Mouse (Mus musculus) midbrain, embryonic 12.5 days (tissue): ENCODE measurements around the gene Srl. TPM values are rescaled to one million over a fixed set of nuclear protein-coding genes. Genes with fewer than 3 reads are reported as not detected.
"Not testable (repeated sequence)": the region's sequence is repeated elsewhere in the genome, so short reads cannot be mapped to it uniquely, and the experiment has no call there.

Experiments used
- ATAC-seq: fragments of 200-750 bp; cut with Nextera tagmentation; 2 replicates; pipeline ENCODE4 v1.8.0; 2017; ENCODE audit warnings: low read depth, moderate TSS enrichment, moderate library complexity; ENCODE audit not compliant: low FRiP score
- H3K27ac ChIP-seq: fragments of 300-500 bp; sonication (generic); replicated peaks from 2 replicates; pipeline ENCODE4 v1.5.1; 2016; ENCODE audit warnings: mild to moderate bottlenecking
- H3K27me3 ChIP-seq: fragments of 300-500 bp; sonication (generic); 2 replicates; pipeline ENCODE4 v1.6.1; 2016; ENCODE audit warnings: mild to moderate bottlenecking
- H3K36me3 ChIP-seq: fragments of 300-500 bp; sonication (generic); 2 replicates; pipeline ENCODE4 v1.6.1; 2016
- H3K4me1 ChIP-seq: fragments of 300-500 bp; sonication (generic); 2 replicates; pipeline ENCODE4 v1.6.1; 2016
- H3K4me2 ChIP-seq: fragments of 300-500 bp; sonication (generic); replicated peaks from 2 replicates; pipeline ENCODE4 v1.6.1; 2016; ENCODE audit warnings: mild to moderate bottlenecking, moderate library complexity
- H3K4me3 ChIP-seq: fragments of 300-500 bp; sonication (generic); 2 replicates; pipeline ENCODE4 v1.5.1; 2016; ENCODE audit warnings: mild to moderate bottlenecking
- H3K9ac ChIP-seq: fragments of 300-500 bp; sonication (generic); replicated peaks from 2 replicates; pipeline ENCODE4 v1.6.1; 2016; ENCODE audit warnings: mild to moderate bottlenecking, moderate library complexity
- H3K9me3 ChIP-seq: fragments of 300-500 bp; sonication (generic); 2 replicates; pipeline ENCODE4 v1.6.1; 2016; ENCODE audit warnings: mild to moderate bottlenecking
- WGBS: fragments of 180-500 bp; shearing (Covaris S2); methylation state at CpG from one replicate; pipeline ENCODE4 v1.1.7; 2016; 5-methylcytosine and 5-hydroxymethylcytosine counted together
- polyA plus RNA-seq: library from polyadenylated mRNA; unstranded; fragments of >200 nt; fragmentation: Nextera tagmentation; extraction: Ambion mirVana; gene quantifications from 2 replicates; pipeline ENCODE4 v1.2.1, GENCODE M21; 2016

Srl gene
- polyA plus RNA-seq, 1 experiment from 2014 or later, result 22.1 TPM

GRCm38 (mm10) chr16:4477591-4478215 lies 63.9 kb downstream of the Srl start:
- Histone ChIP-seq H3K36me3 (no peaks in the 10 kb centered on the region), H3K27me3 (no peaks in the 10 kb centered on the region), H3K9me3 (no peaks in the 10 kb centered on the region), H3K27ac (no peak overlapping the region), H3K4me1 (peaks cover 5% of the 10 kb centered on the region; the same call in 1 of the 2 replicates), H3K4me3 (no peak overlapping the region), H3K9ac (no peak overlapping the region), H3K4me2 (no peak overlapping the region)
- ATAC-seq, result no peak
- 87% methylated on average over 10 of the region's 10 CpGs for WGBS

DNA sequence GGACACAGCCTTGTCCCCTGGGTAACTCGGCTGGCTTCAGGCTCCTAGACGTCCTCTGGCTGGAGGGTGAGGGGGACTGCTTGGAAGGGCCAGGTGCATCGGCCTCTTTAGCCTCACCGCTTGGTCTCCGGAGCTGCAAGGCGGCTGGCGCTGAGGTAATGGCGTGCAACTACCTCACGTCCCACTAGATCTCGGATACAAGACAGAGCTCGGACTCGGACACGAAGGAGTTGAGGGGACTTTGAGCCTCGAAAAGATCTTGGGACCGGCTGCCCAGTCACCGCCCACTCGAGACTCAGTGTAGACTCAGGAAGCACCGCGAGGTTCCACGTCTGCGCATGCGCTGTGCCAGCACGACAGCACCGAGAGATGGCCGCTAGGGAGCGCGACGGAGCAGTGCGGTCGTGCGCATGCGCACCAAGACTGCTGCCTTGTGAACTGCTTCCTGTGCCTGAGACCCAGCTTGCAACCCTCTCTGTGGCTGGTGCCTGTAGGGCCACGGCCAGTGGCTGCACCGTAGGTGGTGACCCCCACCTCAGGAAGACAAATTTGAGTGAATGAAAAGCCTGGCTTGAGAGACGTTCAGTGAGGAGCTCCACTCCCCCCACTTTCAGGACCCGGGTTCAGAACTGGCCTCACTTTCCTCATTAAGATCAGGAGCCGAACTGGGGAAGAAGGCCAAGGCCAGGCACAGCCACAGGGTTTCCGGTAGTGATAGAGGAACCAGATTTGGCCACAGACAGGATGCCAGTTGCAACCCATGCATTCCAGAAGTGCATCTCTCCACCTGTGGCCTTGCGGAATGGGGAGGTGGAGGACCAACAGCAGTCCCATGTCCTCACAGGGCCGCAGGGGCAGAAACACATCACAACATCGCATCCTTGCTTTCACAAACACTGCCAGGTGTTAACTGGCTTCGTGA lies 66.5 kb downstream of the Srl start:
- Histone ChIP-seq H3K4me2 (peak overlapping the region; percentile 64), H3K27ac (peak overlapping the region; percentile 35; the same call in 1 of the 2 replicates), H3K9ac (peak overlapping the region; percentile 69), H3K36me3 (no peaks in the 10 kb centered on the region), H3K9me3 (no peaks in the 10 kb centered on the region), H3K27me3 (no peaks in the 10 kb centered on the region), H3K4me3 (peak overlapping the region; percentile 57), H3K4me1 (peaks cover 5% of the 10 kb centered on the region; the same call in 1 of the 2 replicates)
- ATAC-seq, result peak; percentile 94
- 17% methylated on average over 42 of the region's 42 CpGs for WGBS

GRCm38 (mm10) chr16:4474040-4474881 lies 67.4 kb downstream of the Srl start:
- 70% methylated on average over 10 of the region's 10 CpGs for WGBS
- peak overlapping the region; percentile 35; the same call in 1 of the 2 replicates for H3K27ac ChIP-seq
- not testable (repeated sequence) for H3K4me1 ChIP-seq, ATAC-seq, H3K36me3 ChIP-seq, H3K27me3 ChIP-seq, H3K9me3 ChIP-seq
- peak overlapping the region; percentile 69 for H3K9ac ChIP-seq
- H3K4me3 ChIP-seq, result peak overlapping the region; percentile 57
- peak overlapping the region; percentile 64 for H3K4me2 ChIP-seq

DNA sequence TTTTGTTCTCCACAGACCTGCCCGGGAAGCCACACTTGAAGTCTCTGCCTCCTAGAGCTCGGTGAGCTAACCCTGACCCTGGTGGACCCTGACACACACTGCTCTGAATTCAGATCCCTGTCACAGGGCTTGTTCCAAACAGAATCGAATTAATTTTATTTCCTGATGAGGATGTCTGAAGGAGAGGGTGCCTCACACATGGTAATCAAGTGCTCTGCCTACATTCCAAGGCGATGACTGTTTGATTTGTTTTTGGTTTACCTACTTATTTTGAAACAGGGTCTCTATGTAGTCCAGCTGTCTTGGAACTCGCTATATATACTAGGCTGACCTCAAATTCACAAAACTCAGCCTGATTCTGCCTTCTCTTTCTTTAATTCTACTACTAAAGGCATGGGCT lies 68.4 kb downstream of the Srl start:
- Histone ChIP-seq H3K9me3 (no peaks in the 10 kb centered on the region), H3K36me3 (no peaks in the 10 kb centered on the region), H3K4me1 (peaks cover 5% of the 10 kb centered on the region; the same call in 1 of the 2 replicates), H3K9ac (no peak overlapping the region), H3K27ac (no peak overlapping the region), H3K4me3 (no peak overlapping the region), H3K4me2 (no peak overlapping the region), H3K27me3 (no peaks in the 10 kb centered on the region)
- ATAC-seq, result no peak
- 66% methylated on average over 5 of the region's 5 CpGs for WGBS

- H3K27ac ChIP-seq, result no peak overlapping the region
- 70% methylated on average over 3 of the region's 3 CpGs for WGBS
Measured at GRCm38 (mm10) chr16:4472687-4473086, 68.9 kb downstream of the Srl start.

GRCm38 (mm10) chr16:4469599-4470352 lies 71.8 kb downstream of the Srl start:
- Histone ChIP-seq H3K9ac (no peak overlapping the region), H3K27ac (no peak overlapping the region), H3K4me1 (peaks cover 5% of the 10 kb centered on the region; the same call in 1 of the 2 replicates), H3K9me3 (no peaks in the 10 kb centered on the region), H3K4me2 (no peak overlapping the region), H3K36me3 (no peaks in the 10 kb centered on the region), H3K4me3 (no peak overlapping the region), H3K27me3 (no peaks in the 10 kb centered on the region)
- ATAC-seq, result no peak
- 73% methylated on average over 10 of the region's 10 CpGs for WGBS

More at GRCm38 (mm10) chr16:4472687-4473086, 68.9 kb downstream of the Srl start:
- Histone ChIP-seq H3K36me3 (no peaks in the 10 kb centered on the region), H3K4me1 (peaks cover 5% of the 10 kb centered on the region; the same call in 1 of the 2 replicates), H3K27me3 (no peaks in the 10 kb centered on the region), H3K4me3 (no peak overlapping the region), H3K9me3 (no peaks in the 10 kb centered on the region), H3K4me2 (no peak overlapping the region), H3K9ac (no peak overlapping the region)
- ATAC-seq, result no peak

DNA sequence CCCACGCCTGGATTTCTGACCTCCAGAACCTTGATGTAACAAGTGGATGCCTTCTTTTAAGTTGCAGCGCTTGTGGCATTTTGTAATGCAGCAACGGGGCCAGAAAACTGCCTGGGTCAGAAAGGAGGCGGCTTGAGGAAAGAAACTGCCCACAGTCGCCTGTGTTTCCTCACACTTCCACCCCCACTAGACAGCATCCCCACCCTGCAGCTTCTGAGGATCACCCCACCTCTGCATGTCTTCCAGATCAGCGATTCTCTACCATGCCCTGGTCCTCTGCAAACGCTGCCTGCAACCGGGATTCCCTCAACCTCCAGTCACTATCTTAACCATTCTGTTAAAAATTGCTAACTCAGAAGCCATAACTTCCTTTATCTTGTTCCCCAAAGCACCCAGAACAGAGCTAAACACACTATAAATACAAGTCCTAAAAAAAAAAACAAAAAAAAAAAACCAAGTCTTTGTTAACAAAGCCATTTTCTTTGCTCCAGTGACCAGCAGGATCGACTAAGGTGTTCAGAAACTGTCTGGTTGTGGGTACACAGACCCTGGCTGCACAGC lies 77.0 kb downstream of the Srl start:
- Histone ChIP-seq H3K4me1 (no peaks in the 10 kb centered on the region), H3K9me3 (no peaks in the 10 kb centered on the region), H3K36me3 (no peaks in the 10 kb centered on the region), H3K9ac (no peak overlapping the region), H3K27ac (no peak overlapping the region), H3K27me3 (peaks cover 4% of the 10 kb centered on the region; the same call in 1 of the 2 replicates), H3K4me3 (no peak overlapping the region), H3K4me2 (no peak overlapping the region)
- no peak for ATAC-seq
- 79% methylated on average over 9 of the region's 9 CpGs for WGBS

DNA sequence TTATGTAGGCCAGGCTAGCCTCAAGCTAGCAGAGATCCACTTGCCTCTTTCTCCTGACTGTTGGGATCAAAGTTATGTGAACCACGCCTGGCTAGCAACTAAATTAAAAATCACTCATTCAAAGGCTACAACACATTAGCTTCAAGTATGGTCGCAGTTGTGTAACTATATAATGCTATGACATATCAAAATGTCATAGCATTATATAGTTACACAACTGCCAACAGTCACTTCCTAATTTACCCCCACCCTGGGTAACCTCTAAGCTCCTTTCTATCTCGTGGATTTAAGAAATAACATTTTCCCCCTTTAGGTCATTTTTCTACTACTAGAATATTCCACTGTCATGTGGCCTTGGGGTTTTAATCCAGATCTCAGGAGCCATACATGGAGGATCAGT lies 83.7 kb downstream of the Srl start:
- Histone ChIP-seq H3K36me3 (no peaks in the 10 kb centered on the region), H3K4me1 (no peaks in the 10 kb centered on the region), H3K27me3 (no peaks in the 10 kb centered on the region), H3K4me2 (no peak overlapping the region), H3K9ac (no peak overlapping the region), H3K27ac (no peak overlapping the region), H3K9me3 (no peaks in the 10 kb centered on the region), H3K4me3 (no peak overlapping the region)
- no peak for ATAC-seq
- WGBS, result 82% methylated on average over 3 of the region's 3 CpGs

GRCm38 (mm10) chr16:4456391-4456790 lies 85.2 kb downstream of the Srl start:
- Histone ChIP-seq H3K4me3 (no peak overlapping the region), H3K27ac (no peak overlapping the region), H3K4me2 (no peak overlapping the region), H3K9me3 (no peaks in the 10 kb centered on the region), H3K4me1 (no peaks in the 10 kb centered on the region), H3K36me3 (no peaks in the 10 kb centered on the region), H3K27me3 (no peaks in the 10 kb centered on the region), H3K9ac (no peak overlapping the region)
- no peak for ATAC-seq
- 92% methylated on average over 5 of the region's 5 CpGs for WGBS

GRCm38 (mm10) chr16:4455693-4456092 lies 85.9 kb downstream of the Srl start:
- no peak overlapping the region for H3K4me3 ChIP-seq
- H3K27ac ChIP-seq, result no peak overlapping the region
- no peaks in the 10 kb centered on the region for H3K4me1 ChIP-seq
- WGBS, result 90% methylated on average over 4 of the region's 4 CpGs
- ATAC-seq, result no peak
- no peaks in the 10 kb centered on the region for H3K9me3 ChIP-seq
- no peaks in the 10 kb centered on the region for H3K36me3 ChIP-seq
- no peak overlapping the region for H3K9ac ChIP-seq
- no peak overlapping the region for H3K4me2 ChIP-seq
- no peaks in the 10 kb centered on the region for H3K27me3 ChIP-seq

DNA sequence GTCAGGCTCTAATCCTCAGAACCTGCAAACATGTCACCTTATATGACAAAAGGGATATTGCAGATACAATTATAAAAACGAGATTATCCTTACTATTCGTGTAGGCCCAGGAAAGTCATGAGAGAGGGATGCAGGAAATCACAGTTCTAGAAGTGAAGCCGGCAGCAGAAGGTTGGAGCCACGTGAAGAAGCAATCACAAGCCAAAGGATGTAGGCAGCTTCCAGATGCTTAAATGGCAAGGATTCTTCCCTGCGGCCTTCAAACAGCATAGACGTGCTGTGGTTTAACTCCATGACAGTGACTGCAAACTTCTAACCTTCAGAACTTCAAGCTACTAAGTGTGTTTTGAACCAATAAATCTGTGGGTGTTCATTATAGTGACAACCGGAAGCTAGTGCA lies 87.1 kb downstream of the Srl start:
- no peaks in the 10 kb centered on the region for H3K27me3 ChIP-seq
- H3K9ac ChIP-seq, result no peak overlapping the region
- no peaks in the 10 kb centered on the region for H3K9me3 ChIP-seq
- H3K4me3 ChIP-seq, result no peak overlapping the region
- 87% methylated on average over 7 of the region's 7 CpGs for WGBS
- ATAC-seq, result no peak
- H3K27ac ChIP-seq, result no peak overlapping the region
- H3K36me3 ChIP-seq, result no peaks in the 10 kb centered on the region
- no peaks in the 10 kb centered on the region for H3K4me1 ChIP-seq
- no peak overlapping the region for H3K4me2 ChIP-seq
